Mouse (Mus musculus) left cerebral cortex, adult 9 months (tissue): ENCODE measurements around the gene Camkv.

ENCODE experiments used
- DNase-seq, 2 experiments: peaks; one replicate each; pipeline ENCODE4 v3.0.0; 2022; ENCODE audit warnings: low spot score in 2 of 2

Gene Camkv

DNA sequence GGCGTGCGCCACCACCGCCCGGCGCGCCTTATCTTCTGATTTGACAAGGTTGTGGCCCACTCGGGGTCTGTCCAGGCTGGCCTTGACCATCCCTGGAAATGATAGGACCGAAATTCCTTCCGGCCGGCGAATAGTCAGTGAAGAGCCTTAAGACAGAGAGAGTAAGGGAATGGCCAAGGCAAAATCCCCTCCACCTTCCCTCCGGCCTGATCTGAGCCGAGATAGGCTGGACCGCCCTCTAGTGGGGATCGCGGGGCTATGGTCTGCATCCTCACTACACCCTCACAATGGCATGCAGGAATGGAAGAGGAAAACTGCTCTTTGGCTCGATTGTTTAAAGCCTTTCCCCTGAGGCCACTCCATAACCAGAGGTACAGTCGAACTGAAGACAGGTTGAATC, 50.9 kb downstream of the Camkv start:
- peak in 1 of 2 experiments; percentile 75 for DNase-seq

GRCm38 (mm10) chr9:107987950-107988349, 52.5 kb downstream of the Camkv start:
- DNase-seq = no peak

DNA sequence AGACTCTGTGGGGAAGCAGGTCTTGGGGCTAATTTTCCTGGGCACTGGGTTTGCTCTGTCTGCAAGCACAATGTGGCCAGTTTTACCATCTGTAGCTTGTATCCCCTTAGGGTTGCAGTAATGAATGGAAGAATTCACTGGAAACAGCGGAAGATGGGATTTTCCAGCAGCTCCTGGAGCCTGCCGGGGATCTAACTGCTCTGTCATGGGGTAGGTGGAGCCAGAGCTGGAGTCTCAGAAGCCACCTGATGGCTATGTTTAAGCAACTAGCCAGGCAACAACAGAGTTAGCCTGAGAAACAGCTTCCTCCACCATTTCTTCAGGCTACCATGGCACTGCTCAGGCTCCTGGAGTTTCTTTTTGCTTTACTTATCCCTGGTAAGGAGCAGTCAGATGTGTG, 56.7 kb downstream of the Camkv start, which contains the start of gene Cdhr4:
Gene Cdhr4, plus strand, starts transcription at position 301 of the 400 bp plus-strand sequence.
- no peak for DNase-seq

GRCm38 (mm10) chr9:107993013-107993412, 57.5 kb downstream of the Camkv start:
- DNase-seq = no peak

GRCm38 (mm10) chr9:107994464-107994863, 59.0 kb downstream of the Camkv start:
- DNase-seq = no peak

GRCm38 (mm10) chr9:107995513-107995912, 60.0 kb downstream of the Camkv start:
- no peak for DNase-seq

GRCm38 (mm10) chr9:107996049-107996448, 60.6 kb downstream of the Camkv start, which contains the start of gene Gm20662:
Gene Gm20662, plus strand, starts transcription at chr9:107996349.
- DNase-seq = no peak
